Mouse (Mus musculus) brown adipose tissue, adult 24 weeks (tissue): Measurements from ENCODE around the gene Rabep2. TPM values are rescaled to one million over a fixed set of nuclear protein-coding genes. Genes with fewer than 3 reads are reported as not detected.
"Not testable (repeated sequence)": the region's sequence is repeated elsewhere in the genome, so short reads cannot be mapped to it uniquely, and the experiment has no call there.

ENCODE experiments used
- H3K27ac ChIP-seq: fragments of 200-500 bp; replicated peaks from 2 replicates; pipeline ENCODE4 v1.5.1; 2012; ENCODE audit warnings: low read depth, mild to moderate bottlenecking, low read length
- H3K4me1 ChIP-seq: fragments of 200-500 bp; 2 replicates; pipeline ENCODE4 v1.6.1; 2012; ENCODE audit warnings: low read length, mixed read lengths; ENCODE audit not compliant: control insufficient read depth, insufficient read depth, insufficient read length
- H3K4me3 ChIP-seq: fragments of 200-500 bp; 2 replicates; pipeline ENCODE4 v1.5.1; 2012; ENCODE audit warnings: low read depth, mild to moderate bottlenecking, low read length, moderate library complexity; ENCODE audit not compliant: insufficient read depth
- polyA plus RNA-seq: library from polyadenylated mRNA; stranded (reverse); fragments of >200 nt; gene quantifications from 2 replicates; pipeline ENCODE4 v1.2.4, GENCODE M21; 2012; ENCODE audit not compliant: missing spikeins, insufficient read depth, insufficient read length

The Rabep2 gene
- 2.9 and 6.4 TPM in 2 replicates for polyA plus RNA-seq

GRCm38 (mm10) chr7:126428631-126429502 is at the start of gene Rabep2:
TSS of gene Rabep2 (plus strand) at chr7:126428759.
- Histone ChIP-seq H3K4me1 (peaks cover 8% of the 10 kb centered on the region), H3K27ac (peak within 1 kb of the TSS; percentile 83), H3K4me3 (peak within 1 kb of the TSS; percentile 91)

DNA sequence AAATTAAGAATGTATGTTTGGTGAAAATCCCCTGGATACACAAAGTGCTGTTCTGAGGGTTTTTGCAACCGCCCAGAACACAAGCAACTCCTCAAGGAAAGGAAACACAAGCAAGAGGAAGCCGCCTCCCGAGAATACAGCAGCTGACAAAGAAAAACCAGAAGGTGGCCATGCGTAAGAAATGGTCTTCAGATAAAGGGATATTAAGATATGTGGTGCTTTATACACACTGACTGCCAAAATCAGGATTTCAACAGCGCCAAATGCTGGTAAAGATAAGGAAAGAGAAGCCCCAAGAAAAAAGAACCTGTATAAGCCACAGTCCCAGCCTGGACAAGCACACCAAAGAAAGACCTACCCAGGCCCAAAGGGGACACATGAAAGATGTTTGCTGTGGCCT is 45.0 kb upstream of the Rabep2 start:
- no peak overlapping the region for H3K4me3 ChIP-seq
- no peaks in the 10 kb centered on the region for H3K4me1 ChIP-seq
- no peak overlapping the region for H3K27ac ChIP-seq

DNA sequence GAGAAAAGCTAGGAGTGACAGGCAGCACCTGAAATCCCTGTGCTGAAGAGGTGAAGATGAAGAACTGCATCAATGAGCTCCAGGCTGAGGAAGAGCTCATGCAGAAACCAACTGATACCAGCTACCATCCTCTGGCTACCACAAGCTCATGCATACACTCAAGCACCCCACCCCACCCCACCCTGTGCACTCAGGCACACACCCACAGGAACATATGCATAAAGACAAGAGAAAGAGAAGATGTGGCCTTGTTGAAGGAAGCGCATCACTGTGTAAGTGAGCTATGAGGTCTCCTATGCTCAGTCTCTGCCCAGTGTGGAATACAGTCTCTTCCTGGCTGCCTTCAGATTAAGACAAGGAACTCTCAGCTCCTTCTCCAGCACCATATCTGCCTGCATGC is 40.4 kb upstream of the Rabep2 start:
- Histone ChIP-seq H3K4me1 (no peaks in the 10 kb centered on the region), H3K27ac (no peak overlapping the region), H3K4me3 (no peak overlapping the region)

GRCm38 (mm10) chr7:126392086-126392884 is 36.3 kb upstream of the Rabep2 start:
- H3K27ac ChIP-seq, H3K4me1 ChIP-seq, H3K4me3 ChIP-seq: not testable (repeated sequence)

DNA sequence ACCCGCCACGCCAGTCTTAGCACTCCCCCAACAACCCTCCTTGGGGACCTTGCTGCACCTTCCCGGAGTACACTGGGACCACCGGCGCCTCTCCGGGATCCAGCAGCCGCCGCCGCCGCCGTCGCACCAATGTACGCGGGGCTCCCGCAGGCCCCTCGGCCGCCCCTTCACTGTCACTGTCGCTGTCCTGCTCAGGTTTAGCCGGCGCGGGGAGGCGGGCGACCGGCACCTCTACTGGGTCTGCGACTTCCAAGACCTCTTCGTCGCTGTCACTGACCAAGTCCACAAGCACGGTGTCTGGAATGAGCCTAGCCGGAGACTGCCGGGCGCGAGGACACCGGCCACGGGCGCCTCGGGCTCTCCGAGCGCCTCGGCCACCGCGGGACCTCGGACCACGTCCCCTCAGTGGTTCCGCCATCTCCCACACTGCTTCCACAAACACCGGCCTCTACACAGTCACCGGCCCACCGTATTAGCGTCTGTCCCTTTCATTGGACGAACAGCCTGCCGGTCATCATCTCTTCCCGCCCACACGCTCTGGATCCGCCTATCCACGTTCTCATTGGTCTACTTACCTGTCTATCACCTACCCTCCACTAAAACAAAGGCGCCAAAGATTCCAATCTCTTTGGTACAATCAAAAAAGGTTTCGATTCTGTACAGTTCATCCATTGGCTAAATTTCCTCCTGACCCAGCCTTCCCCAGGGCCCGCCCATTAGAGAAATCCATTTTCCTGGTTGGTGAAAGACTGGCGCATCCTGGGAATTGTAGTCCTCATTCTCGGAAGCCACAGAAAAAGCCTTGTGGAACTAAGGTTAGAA is 32.0 kb upstream of the Rabep2 start, which contains the start of gene Nfatc2ip:
Nfatc2ip (minus strand) TSS at position 440 of the 822 bp plus-strand sequence.
- Histone ChIP-seq H3K4me1 (no peaks in the 10 kb centered on the region), H3K4me3 (peak within 1 kb of the TSS; percentile 81), H3K27ac (no peak within 1 kb of the TSS)

- Histone ChIP-seq H3K4me3 (no peak overlapping the region), H3K4me1 (no peaks in the 10 kb centered on the region), H3K27ac (no peak overlapping the region)
Observed at GRCm38 (mm10) chr7:126397221-126397620, 31.3 kb upstream of the Rabep2 start.

DNA sequence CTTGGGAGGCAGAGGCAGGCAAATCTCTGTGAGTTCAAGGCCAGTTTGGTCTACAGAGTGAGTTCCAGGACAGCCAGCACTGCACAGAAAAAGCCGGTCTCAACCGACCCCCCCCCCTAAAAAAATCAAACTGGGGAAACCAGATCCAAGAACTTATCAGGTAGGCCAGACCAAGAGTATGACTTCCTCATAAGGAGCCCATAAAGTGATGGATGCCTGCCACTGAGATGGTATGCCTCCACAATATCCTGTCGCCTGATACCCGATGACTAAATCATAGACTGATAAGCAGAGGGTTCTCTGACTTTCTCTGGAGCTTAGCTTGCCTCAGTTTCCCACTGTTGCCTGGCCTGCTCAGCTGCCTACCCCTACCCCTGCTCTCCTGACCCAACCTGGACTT is 30.7 kb upstream of the Rabep2 start:
- H3K4me1 ChIP-seq = no peaks in the 10 kb centered on the region
- no peak overlapping the region for H3K27ac ChIP-seq

DNA sequence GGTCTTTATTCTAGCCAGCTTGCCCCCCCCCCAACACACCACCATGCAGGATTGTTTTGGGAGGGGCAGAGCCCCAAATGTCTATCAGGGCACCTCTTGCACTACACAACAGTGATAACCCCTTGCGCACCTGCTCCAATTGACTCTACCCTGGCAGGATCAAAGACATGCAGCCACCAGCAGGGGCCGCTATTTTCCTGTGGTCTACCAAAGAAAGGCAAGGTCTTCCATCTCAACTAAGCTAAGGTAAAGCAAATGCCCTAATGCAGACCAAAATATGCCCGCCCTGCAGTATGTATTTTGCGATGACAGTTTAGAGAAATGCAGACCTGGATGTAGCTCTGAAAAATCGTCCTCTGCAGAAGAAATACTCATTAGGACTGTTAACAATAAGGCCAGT is 29.0 kb upstream of the Rabep2 start:
- H3K4me1 ChIP-seq = no peaks in the 10 kb centered on the region
- H3K27ac ChIP-seq = no peak overlapping the region
- H3K4me3 ChIP-seq = no peak overlapping the region

More for the DNA sequence above, 30.7 kb upstream of the Rabep2 start:
- H3K4me3 ChIP-seq = no peak overlapping the region

- not testable (repeated sequence) for H3K27ac ChIP-seq, H3K4me1 ChIP-seq, H3K4me3 ChIP-seq
Observed at GRCm38 (mm10) chr7:126402518-126402917, 26.0 kb upstream of the Rabep2 start.

- no peak overlapping the region for H3K4me3 ChIP-seq
- H3K27ac ChIP-seq = no peak overlapping the region
- no peaks in the 10 kb centered on the region for H3K4me1 ChIP-seq
Observed at GRCm38 (mm10) chr7:126408686-126409085, 19.9 kb upstream of the Rabep2 start.

DNA sequence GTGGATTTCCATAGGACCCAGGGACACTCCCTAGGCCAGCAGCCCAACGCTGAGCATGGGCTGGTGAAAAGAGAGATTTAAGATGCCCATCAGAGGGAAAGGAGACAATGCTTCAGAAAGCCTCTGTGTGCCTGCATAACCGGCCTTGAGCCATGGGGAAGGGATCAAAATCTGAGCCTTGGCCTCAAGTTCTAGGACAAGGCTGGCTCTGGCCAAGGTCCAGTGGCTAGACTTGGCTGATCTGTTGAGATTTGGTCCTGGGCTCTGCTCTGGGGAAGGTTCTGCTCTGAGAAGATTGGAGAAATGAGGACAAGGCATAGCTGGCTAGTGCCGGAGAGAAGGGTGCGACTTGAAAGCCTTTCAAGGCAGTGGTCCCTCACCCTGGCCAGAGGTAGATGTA is 17.5 kb upstream of the Rabep2 start:
- H3K27ac ChIP-seq = no peak overlapping the region
- no peak overlapping the region for H3K4me3 ChIP-seq
- no peaks in the 10 kb centered on the region for H3K4me1 ChIP-seq

DNA sequence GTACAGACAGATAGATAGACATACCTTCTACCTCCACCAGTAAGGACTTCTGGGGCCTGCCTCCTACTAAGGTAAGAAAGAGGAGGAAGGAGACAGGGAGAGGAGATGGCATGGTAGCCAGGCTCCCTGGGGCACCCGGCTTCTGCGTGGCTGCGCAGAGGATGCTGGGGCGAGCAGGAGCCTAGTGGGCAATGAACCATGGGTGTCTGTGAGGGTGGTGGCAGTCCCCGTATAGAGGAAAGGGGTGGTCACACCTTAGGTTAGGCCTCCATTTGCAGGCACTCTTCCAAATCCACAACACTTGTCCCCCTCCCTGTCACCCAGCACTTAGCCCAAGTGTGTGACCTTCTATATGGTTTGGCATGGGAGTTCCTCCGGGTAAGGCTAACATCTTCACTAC is 13.8 kb upstream of the Rabep2 start, which contains the start of gene Cd19:
Cd19 (minus strand) TSS at position 165 of the 400 bp plus-strand sequence.
- H3K27ac ChIP-seq = no peak within 1 kb of the TSS
- H3K4me1 ChIP-seq = no peaks in the 10 kb centered on the region
- no peak within 1 kb of the TSS for H3K4me3 ChIP-seq

GRCm38 (mm10) chr7:126416615-126417014 is 11.9 kb upstream of the Rabep2 start:
- Histone ChIP-seq H3K27ac (no peak overlapping the region), H3K4me1 (no peaks in the 10 kb centered on the region), H3K4me3 (no peak overlapping the region)

DNA sequence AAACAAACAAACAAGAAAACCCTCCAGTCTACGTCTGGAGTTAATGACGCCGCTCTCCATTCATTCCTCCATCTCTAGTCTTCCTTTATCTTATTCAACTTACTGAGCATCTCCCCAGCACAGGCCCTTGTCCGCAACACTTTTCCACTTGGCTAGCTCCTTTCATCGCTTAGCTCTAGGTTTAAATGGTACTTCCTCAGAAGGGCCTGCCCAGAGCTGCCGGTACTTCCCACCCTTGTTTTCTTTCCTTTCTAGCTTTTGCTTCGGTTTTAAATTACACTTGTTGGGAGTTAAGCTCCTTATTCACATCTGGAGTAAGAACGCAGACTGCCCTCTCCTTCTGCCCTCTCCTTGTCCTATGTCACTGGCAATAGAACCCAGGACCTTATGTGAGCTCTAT is 11.5 kb upstream of the Rabep2 start:
- no peak overlapping the region for H3K27ac ChIP-seq
- no peaks in the 10 kb centered on the region for H3K4me1 ChIP-seq
- no peak overlapping the region for H3K4me3 ChIP-seq

DNA sequence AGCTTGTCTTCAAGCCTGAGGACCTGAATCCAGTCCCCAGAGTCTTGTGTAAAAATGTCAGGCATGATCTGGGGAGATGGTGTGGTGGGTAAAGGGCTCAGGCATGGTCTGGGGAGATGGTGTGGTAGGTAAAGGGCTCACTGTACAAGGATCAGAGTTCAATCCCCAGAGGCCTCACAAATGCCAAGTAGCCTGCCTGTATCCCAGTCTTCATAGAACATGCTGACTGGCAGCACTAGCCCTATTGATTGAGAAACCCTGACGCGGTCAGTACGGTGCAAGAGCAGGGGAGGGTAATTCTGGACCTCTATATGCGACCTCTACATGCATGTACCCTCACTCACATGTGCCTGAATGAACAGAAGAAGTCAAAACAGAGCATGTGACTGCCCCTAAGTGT is 11.0 kb upstream of the Rabep2 start:
- no peaks in the 10 kb centered on the region for H3K4me1 ChIP-seq
- H3K4me3 ChIP-seq = no peak overlapping the region
- H3K27ac ChIP-seq = no peak overlapping the region
